Mouse (Mus musculus) T-cell, adult 2 months (primary cell): ENCODE results near the gene Clec5a.
"Not testable (repeated sequence)": the region's sequence is repeated elsewhere in the genome, so short reads cannot be mapped to it uniquely, and the experiment has no call there.

ENCODE experiments used
- DNase-seq: peaks from one replicate; pipeline ENCODE4 v3.0.0; 2022; ENCODE audit warnings: low spot score

Clec5a gene

GRCm38 (mm10) chr6:40585645-40586044 is at the start of gene Clec5a:
Gene Clec5a (minus strand): TSS chr6:40585821.
- no peak for DNase-seq

GRCm38 (mm10) chr6:40634640-40635071 is 49.0 kb upstream of the Clec5a start:
- DNase-seq = no peak

GRCm38 (mm10) chr6:40628406-40629000 is 42.9 kb upstream of the Clec5a start, which contains the start of gene Mgam:
Gene Mgam (plus strand): TSS chr6:40628831.
- no peak for DNase-seq

GRCm38 (mm10) chr6:40626111-40626510 is 40.5 kb upstream of the Clec5a start:
- no peak for DNase-seq

- DNase-seq = no peak
Measured at GRCm38 (mm10) chr6:40617965-40618364, 32.3 kb upstream of the Clec5a start.

- no peak for DNase-seq
Measured at GRCm38 (mm10) chr6:40613260-40613852, 27.7 kb upstream of the Clec5a start, which contains the start of gene Tas2r138. Gene Tas2r138 (minus strand): TSS chr6:40613310.

- no peak for DNase-seq
Measured at GRCm38 (mm10) chr6:40610244-40610643, 24.6 kb upstream of the Clec5a start.

GRCm38 (mm10) chr6:40607431-40607830 is 21.8 kb upstream of the Clec5a start:
- DNase-seq = no peak

GRCm38 (mm10) chr6:40598546-40598945 is 12.9 kb upstream of the Clec5a start:
- DNase-seq = not testable (repeated sequence)

GRCm38 (mm10) chr6:40594804-40595550 is 9.4 kb upstream of the Clec5a start:
- no peak for DNase-seq

- no peak for DNase-seq
Measured at GRCm38 (mm10) chr6:40588346-40588745, 2.7 kb upstream of the Clec5a start.

- DNase-seq = no peak
Measured at GRCm38 (mm10) chr6:40584336-40584735, 1.3 kb downstream of the Clec5a start.

- DNase-seq = no peak
Measured at GRCm38 (mm10) chr6:40576305-40576704, 9.3 kb downstream of the Clec5a start.

GRCm38 (mm10) chr6:40573618-40574017 is 12.0 kb downstream of the Clec5a start:
- no peak for DNase-seq

GRCm38 (mm10) chr6:40569187-40569586 is 16.4 kb downstream of the Clec5a start, which contains the start of gene Olfr460:
Gene Olfr460 (plus strand): TSS chr6:40569487.
- DNase-seq = no peak

- no peak for DNase-seq
Measured at GRCm38 (mm10) chr6:40554950-40555349, 30.7 kb downstream of the Clec5a start, which contains the start of gene Olfr461. Gene Olfr461 (minus strand): TSS chr6:40555050.

GRCm38 (mm10) chr6:40544690-40545089 is 40.9 kb downstream of the Clec5a start:
- DNase-seq = no peak
